Mouse (Mus musculus): ENCODE data around the gene Fhdc1. TPM values are rescaled to one million over a fixed set of nuclear protein-coding genes. Genes with fewer than 3 reads are reported as not detected.

Fhdc1 gene
- total RNA-seq (2021): 1 to 10 TPM; 3.3 to 5.2 TPM

DNA sequence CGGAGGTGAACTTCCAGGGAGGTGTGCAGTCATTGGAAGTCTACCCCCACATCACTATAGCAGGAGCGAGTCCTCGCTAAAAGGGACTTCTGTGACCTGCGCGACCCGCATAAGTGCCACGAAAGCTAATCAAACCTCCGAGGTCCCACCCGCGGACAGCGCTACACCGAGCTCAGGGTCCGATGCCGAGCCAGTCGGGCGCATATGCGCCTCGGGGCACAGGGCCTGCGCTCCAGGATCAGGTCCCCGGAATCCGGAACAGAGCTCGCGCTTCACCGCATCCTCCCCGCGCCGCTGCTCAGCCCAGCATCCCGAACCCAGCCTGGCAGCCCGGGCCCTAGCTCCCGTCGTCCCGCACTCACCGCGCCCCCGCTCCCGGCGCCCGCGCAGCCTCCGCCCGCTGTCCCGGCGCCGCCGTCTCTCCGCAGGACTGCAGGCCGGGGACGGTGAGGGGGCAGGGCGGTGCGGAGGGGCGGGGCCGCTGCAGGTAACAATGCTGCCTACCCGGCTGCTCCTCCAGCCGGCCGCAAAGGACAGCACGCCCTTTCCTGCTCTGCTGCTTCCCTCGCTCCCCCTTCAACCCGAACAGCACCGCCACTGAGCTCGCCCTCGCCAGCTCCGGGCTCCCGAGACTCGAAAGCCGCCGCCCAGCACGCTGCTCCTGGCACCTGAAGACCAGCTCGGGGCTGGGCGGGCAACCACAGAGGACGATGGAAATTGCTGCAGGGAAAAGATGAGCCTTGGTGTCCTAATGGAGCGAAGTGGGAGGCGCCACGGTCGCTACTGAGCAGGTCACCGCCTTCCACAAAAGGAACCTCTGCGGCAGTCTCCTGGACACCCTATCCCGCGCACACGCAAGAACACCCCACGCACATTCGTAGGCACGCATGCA, at the start of gene Fhdc1:
Gene Fhdc1, minus strand, starts transcription at position 424 of the 892 bp plus-strand sequence.
- intact Hi-C loops (cut with DNase I): no loop called here
- peak; percentile 33 for DNase-seq

DNA sequence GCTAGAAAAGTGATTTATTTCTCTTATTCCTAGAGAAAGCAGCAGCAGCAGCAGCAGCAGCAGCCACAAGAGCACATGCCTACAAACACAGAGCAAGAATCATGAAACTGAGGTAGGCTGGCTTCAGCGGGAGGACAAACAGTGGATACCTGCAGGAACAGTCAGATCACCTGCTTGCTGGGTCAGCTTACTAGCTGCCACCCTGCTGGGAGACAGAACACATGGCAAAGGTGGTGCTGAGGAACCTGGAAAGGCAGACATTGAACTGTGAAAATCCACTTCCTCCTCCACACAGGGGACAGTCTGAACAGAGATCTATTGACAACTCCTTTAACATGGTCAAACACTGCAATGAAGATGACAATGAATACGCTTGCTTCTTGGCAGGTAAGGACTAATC, 48.8 kb upstream of the Fhdc1 start:
- intact Hi-C loops (cut with DNase I): no loop called here

DNA sequence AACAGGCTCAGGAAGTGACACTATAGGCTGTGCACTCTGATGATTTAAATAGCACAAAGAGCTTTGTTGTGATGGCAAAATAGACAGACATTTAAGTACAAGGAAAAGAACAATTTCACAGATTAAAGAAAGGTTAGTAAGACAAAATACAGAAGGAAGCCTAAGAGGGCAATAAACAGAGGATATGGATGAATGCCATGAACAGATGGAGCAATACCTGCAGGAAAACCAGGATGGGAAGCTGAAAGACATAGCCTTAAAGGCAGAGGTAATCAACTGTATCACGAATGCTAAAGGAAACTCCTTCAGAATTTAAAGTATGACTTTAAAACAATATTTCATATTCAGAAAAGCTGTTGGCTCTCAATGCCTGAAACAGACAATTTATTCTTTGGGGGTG, 44.7 kb upstream of the Fhdc1 start:
- intact Hi-C loops (cut with DNase I): no loop called here
- no peak for DNase-seq

More for the DNA sequence above, 48.8 kb upstream of the Fhdc1 start:
- no peak for DNase-seq

DNA sequence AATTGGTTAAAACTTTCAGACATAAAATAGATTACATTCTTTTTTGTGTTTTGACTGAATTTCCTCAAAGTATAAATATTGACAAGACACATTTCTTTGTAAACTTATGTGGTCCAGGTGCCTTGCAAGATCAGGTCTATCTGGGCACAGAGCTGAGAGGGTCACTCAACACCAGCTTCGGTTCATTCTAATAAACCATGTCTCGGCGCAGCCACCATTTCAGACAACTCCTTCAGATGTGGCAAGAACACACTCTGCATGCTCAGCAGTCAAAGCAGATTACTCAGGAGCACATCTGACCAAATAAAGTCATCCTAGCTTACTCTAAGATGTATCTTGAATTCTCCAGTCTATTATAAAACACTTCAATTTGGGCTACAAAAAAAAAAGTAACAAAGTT, 35.9 kb upstream of the Fhdc1 start:
- intact Hi-C loops (cut with DNase I): no loop called here

DNA sequence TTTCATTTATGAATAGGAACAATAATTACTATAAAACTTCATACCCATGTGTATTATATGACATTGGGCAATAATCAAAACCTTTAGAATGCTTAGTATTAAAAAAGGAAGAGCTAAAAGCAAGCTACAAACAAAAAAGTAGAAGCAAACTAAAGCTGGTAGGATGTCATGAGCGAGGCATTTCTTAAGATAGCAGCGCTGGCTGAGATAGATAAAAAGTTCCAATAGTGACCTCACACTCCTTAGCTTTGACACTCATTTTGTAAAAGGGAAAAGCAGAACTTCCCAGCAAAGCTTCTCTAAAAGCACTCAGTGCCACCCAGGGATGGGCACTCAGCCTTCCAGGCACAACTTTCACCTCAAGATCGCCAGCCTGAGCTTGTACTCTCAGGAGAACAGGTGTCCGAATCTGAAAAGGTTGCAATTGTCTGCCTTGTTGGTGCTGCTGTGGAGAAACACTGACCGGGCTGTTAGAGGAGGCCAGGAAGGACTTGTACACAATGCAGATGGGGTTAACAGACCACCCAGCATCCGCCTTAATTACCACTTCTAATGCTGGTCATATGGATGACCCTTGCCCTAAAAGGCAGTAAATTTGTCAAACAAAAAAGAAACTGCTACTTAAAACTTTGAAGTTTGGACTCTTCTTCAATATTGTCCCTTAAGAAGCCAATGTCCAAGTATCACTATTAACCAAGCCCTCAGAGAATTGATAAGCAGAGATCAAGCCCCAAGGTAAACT, 32.7 kb upstream of the Fhdc1 start:
- DNase-seq: no peak
- intact Hi-C loops (cut with DNase I): no loop called here

More for the DNA sequence above, 35.9 kb upstream of the Fhdc1 start:
- DNase-seq: no peak

DNA sequence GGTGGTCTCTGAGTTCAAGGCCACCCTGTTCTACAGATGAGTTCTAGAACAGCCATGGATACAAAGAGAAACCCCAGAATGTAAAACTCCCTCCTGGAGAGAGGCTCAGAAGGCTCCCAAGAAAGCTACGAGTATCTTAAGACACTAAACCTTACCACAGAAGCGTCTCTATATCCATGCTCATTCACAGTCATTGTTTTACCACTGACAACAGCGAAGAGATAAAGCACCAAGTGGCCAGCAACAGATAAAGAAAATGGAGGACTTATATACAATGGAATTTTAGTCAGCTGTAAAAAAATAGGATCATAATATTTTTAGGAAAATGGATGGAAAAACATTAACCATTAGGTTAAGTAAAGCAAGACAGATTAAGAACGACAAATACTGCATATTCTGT, 25.0 kb upstream of the Fhdc1 start:
- intact Hi-C loops (cut with DNase I): no loop called here

DNA sequence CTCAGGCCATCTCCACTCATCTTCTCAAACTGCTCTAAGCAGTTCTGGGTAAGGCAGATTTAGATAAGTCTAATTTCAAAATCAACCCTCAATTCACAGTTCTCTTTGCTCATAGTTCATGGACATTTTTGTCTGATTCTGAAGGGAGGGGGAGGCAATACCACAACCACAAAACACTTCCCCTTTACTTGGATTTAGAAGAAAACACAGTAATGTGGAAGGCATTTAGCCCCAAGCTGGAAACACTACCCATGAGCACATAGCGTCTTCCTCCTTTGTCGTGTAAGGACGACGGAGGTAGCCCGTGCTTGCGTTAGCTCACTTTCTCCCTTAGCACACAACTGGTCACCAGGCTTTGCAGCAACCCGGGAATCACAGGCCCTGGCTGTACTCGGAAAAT, 24.1 kb upstream of the Fhdc1 start:
- no peak for DNase-seq
- intact Hi-C loops (cut with DNase I): no loop called here

More for the DNA sequence above, 25.0 kb upstream of the Fhdc1 start:
- DNase-seq: no peak

DNA sequence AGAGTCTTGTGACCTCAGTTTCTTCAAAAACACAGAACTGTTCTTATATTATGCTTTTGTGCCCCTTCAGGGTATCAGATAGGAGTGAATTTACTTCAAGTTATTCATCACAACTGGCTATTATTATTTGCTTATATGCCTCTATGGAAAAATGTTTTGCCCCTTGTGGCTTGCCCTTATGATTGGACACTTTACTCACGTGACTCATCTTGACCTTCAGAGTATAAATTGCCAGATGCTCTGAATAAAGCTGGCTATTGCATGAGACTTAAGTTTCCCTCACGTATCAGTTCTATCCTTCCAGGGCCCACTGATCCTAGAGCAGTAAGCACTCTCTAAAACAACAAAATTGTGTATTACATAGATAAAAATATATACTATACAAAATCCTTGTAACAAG, 21.9 kb upstream of the Fhdc1 start:
- intact Hi-C loops (cut with DNase I): no loop called here
- no peak for DNase-seq

DNA sequence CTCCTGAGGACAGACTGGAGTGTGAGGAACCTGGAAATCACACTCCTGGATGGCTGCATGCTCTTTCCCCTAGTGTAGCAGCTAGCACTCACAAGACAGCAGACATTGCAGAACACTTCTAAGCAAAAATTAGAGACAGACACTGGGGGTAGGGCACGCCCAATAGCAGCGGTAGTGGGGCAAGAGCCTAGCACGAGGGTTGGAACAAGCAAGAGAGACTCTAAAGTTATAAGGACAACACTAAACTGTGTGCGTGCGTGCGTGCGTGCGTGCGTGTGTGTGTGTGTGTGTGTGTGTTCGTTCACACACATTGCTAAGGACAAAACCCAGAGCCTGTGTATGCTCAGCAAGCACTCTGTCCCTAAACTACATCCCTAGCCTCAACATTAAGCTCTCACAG, 20.3 kb upstream of the Fhdc1 start:
- no peak for DNase-seq
- intact Hi-C loops (cut with DNase I): no loop called here

DNA sequence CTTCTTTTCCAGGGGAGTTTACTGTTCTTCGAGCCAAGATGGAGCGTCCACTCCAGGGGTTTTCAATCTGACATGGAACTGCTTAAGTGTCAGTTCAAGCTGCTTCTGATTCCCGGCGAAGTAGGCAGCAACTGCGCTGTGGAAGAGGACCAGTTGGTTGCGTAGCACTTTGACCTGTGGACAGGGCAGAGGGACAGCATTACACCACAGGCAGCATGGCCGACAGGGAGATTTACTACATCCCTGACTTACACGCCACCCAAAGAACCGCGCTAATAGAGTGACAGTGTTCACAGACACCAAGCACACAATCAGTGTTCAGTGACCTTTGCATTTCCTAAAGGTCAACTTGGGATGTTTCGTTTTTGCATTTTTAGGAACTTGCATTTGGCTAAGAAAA, 17.5 kb upstream of the Fhdc1 start:
- intact Hi-C loops (cut with DNase I): no loop called here
- DNase-seq: no peak

DNA sequence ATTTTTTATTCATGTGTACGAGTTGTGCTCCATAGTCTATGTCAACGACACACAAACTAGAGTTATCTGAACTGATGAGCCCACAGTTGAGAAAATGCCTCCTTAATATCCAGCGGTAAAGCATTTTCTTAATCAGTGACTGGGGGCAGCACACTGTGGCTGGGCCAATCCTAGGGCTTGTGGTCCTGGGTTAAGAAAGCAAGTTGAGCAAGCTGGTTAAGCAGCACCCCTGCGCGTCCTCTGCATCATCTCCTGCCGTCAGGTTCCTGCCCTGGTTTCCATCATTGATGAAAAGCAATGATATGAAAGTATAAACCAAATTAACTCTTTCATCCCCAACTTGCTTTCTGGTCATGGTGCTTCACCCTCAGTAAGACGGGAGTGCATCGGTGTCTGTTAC, 12.4 kb upstream of the Fhdc1 start:
- DNase-seq: no peak
- intact Hi-C loops (cut with DNase I): no loop called here

DNA sequence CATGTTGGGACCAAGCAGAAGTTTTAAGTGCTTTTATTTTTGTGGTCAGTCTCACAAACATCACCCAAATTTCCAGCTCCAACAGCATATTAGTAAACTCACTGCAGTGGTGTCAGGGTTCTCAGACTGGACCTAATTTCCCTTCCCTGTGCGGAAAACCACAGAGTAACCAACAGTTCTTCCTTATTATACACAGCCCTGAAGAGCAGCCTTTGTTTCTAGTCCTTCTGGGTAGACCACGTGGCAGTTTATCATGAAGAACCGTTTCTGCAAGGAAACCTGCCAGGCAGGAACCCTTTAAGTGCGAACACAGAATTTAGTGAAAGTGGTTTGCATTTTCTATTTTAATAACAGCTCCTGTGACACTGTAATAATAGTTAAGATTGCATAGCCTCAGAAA, 11.9 kb upstream of the Fhdc1 start:
- intact Hi-C loops (cut with DNase I): no loop called here
- no peak for DNase-seq

DNA sequence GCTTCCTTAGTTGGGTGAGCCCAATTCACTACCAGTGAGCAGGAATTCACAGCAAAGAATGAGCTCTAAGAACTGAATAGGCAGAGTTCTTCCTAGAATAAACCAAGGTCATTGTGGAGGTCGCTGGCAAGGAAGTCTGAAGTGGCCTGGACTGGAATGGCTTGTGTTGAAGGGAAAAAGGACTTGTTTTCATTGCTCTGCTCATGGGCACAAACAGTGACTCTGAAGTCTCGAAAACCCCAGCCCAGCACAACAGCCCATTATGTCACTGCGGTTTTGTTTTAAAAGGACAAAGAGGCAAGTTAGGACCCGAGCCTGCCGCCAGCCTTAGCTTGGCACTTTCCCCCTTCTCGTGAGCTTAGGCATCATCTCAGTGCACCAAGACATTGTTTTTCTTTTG, 8.5 kb upstream of the Fhdc1 start:
- intact Hi-C loops (cut with DNase I): no loop called here
- no peak for DNase-seq

DNA sequence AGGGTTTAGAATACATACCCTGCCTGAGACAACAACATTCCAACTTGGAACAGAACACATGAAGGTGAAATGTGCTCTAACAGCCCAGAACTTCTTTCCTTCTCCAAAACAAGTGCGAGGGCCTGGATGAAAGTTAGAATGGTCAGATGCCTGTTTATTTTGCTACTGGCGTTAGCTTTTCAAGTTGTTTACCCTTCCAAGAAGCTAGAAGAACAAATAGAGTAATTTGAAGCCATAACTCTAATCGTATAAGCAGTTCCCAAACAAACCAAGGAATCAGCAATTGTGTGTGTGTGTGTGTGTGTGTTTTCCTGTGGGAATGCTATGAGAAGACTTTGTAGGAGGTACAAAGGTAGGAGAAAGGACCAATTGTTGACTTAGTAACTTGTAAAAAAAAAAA, 4.7 kb upstream of the Fhdc1 start:
- DNase-seq: no peak
- intact Hi-C loops (cut with DNase I): no loop called here

DNA sequence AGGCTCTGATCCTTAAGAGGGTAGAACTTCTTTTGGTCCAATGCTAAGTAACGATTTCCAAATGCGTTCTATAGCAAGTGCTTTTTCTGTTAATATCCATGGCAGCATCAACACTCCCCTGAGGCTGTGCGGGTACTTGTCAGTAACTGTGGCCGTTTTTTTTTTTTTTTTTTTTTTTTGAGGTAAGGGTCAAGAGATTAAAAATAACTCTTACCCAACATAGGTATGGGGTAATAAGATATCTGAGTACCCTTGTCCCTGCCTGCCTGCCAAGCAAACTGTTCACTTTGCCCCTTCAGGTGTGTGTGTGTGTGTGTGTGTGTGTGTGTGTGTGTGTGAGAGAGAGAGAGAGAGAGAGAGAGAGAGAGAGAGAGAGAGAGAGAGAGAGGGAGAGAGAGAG, 4.1 kb upstream of the Fhdc1 start:
- intact Hi-C loops (cut with DNase I): no loop called here
- DNase-seq: no peak

DNA sequence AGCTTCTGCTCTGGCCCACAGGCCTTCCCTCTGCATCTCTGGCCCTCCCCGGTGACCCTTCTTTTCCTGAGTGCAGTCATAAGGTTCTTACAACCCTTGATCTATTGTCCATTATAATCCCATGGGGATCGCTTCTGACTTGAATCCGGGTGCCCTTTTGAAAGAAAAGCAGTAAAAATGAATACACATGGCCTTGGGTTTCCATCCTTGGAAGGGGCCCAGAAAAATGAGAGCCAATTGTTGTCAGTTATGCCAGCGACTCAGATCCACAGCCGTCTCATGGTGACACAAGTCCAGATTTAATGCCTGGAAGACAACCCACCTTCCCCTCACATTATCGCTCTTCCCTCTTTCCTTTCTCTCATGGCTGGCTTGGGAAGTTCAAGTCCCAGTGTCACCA, 1.9 kb upstream of the Fhdc1 start:
- no peak for DNase-seq
- intact Hi-C loops (cut with DNase I): no loop called here

DNA sequence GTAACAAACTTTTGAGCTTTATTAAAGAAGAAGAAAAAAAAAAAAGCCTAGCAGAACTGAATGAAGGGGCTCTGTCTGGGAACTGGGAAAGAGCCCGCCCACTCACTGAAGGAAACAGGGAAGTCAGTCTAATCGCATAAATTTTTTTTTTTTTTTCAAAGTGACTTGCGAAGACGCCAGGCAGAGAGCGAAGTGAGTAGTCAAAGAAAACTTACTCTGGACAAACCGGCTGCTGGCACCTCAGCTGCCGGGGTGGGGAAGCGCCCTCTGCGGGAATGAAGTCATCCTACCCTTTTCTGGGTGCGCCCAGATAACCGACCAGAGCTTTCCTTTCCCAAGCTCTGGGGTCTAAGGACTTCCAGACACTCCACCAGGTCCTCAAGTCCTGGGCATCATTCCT, 875 bp upstream of the Fhdc1 start:
- intact Hi-C loops (cut with DNase I): no loop called here
- DNase-seq: peak; percentile 53

DNA sequence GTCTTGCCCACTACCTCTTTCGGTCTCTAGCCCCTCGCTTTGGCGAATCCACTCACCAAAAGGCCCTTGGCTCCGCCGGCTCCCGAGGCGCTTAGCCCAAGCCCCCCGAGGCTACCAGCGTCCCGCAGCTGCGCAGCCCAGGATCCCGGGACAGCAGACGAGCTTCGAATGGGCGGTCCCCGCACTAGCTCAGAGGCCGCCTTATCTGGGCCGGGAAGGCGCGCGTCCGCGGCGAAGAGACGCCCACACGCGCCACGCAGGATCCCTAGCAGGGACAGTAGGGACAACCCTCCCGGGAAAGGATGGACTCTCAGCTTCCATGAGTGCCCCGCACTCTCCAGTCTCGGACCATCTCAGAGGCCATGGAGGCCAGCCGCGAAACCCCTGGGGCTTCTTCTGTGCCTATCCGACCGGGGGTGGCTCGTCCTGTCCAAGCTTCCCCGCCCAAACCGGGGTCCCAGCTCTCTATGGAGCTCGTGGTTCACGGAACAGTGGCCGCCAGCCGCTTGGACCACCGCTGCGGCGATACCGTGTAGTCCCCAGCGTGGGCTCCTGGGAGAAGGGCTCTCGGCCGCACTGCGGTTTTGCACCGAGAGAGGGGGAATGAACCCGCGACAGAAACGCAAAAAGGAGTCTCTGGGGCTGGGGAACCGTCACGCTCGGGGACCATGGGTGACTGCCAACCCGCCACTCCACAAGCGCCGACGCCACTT, 780 bp downstream of the Fhdc1 start:
- intact Hi-C loops (cut with DNase I): no loop called here
- DNase-seq: peak; percentile 31

DNA sequence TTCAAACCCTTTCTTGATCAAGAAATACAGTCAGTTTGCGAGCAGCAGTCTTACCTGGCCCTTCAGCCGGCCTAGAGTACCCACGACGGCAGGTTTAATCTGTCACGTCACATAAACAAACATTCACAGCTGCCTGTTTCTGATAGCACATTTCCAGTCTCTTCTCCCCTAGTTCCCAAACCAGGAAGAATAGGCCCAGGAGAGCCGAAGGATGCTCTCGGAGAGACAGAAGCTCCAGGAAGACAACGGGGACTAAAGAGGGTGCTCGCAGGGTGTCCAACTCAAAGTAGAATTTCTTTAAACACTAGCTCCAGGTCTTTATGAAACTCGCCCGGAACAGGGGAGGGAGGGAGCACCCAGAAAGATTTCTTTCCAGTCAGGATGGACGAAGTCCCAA, 1.3 kb downstream of the Fhdc1 start:
- DNase-seq: no peak
- intact Hi-C loops (cut with DNase I): no loop called here

DNA sequence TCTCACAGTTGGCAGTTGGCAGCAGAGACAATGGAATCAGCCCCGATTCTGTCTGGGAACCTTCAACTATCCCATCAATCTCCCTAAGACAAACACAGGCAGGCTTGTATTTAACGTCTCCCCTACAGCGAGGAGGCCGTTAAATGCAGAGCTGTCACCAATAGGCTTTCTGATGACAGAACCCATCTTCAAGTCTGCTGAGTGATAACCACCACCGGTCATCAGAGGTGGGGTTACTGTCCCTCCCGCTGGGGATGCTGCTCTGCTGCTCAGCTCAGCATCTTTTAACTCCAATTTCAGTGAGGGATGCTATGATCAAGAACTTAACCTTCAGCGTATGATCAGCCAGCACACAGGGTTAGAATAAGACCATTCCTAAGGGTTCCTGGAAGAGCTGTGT, 2.0 kb downstream of the Fhdc1 start:
- intact Hi-C loops (cut with DNase I): no loop called here
- DNase-seq: no peak

DNA sequence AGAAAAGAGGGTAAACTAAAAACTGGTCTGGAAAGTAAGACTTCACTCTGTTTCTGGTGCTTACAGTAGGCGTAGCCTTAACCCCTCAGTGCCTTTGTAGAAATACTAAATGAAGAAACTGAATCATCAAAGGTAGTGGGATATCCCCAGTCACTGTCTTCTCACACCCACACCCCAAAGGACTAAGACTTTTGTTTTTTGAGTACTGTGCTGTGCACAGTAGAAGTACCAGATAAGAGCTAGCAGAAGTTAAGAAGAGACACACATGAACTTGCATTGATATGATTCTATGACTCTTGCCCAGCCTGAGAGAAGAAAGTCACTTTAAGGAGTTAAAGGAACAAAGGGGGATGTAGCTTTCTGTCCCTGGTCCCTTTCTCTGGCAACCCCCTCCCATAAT, 2.7 kb downstream of the Fhdc1 start:
- no peak for DNase-seq
- intact Hi-C loops (cut with DNase I): no loop called here

Measured in left cerebral cortex, postnatal 4 days (tissue).